Mouse (Mus musculus) cerebellum, adult 2 months (tissue): ENCODE data around the gene Slit3. TPM values are rescaled to one million over a fixed set of nuclear protein-coding genes. Genes with fewer than 3 reads are reported as not detected.

Source experiments
- DNase-seq, 2 experiments: peaks; one replicate each; pipeline ENCODE4 v3.0.0; 2021
- H3K27ac ChIP-seq: fragments of 200-500 bp; 2 replicates; pipeline ENCODE4 v1.5.1; 2012; ENCODE audit warnings: low read length, control low read depth, inconsistent platforms; ENCODE audit not compliant: insufficient read depth
- H3K27me3 ChIP-seq: fragments of 200-500 bp; 2 replicates; pipeline ENCODE4 v1.6.1; 2012; ENCODE audit warnings: inconsistent platforms, mild to moderate bottlenecking, low read length, moderate library complexity; ENCODE audit not compliant: control insufficient read depth, insufficient read depth
- H3K4me1 ChIP-seq: fragments of 200-500 bp; 2 replicates; pipeline ENCODE4 v1.6.1; 2011; ENCODE audit warnings: low read length; ENCODE audit not compliant: control insufficient read depth, insufficient read depth
- H3K4me3 ChIP-seq: fragments of 200-500 bp; replicated peaks from 2 replicates; pipeline ENCODE3; 2011; ENCODE audit warnings: mild to moderate bottlenecking, low read depth, low read length, control low read depth; ENCODE audit not compliant: insufficient read depth
- CTCF ChIP-seq: fragments of 200-500 bp; IDR thresholded peaks from 2 replicates; pipeline ENCODE4 v1.5.1; 2011; ENCODE audit warnings: low read depth, mild to moderate bottlenecking, control low read depth, low read length, moderate library complexity, borderline replicate concordance; ENCODE audit not compliant: insufficient read depth
- POLR2A ChIP-seq: fragments of 200-500 bp; IDR thresholded peaks from 2 replicates; pipeline ENCODE4 v1.6.1; 2011; ENCODE audit warnings: low read length, control low read depth, borderline replicate concordance; ENCODE audit not compliant: insufficient read depth
- WGBS: fragments of 180-500 bp; shearing (Covaris S2); methylation state at CpG from one replicate; pipeline ENCODE4 v1.1.7; 2018; 5-methylcytosine and 5-hydroxymethylcytosine counted together
- polyA plus RNA-seq: library from polyadenylated mRNA; depleted of rRNA; stranded (reverse); fragments of >200 nt; gene quantifications from 2 replicates; pipeline ENCODE4 v1.2.3, GENCODE M21; 2012

Gene Slit3
- polyA plus RNA-seq, 1 experiment: 10.0 TPM

GRCm38 (mm10) chr11:35337927-35338819 is 217.1 kb downstream of the Slit3 start:
- WGBS: 38% methylated on average over 19 of the region's 19 CpGs
- H3K27ac ChIP-seq: no peak overlapping the region
- H3K4me3 ChIP-seq: no peak overlapping the region
- peaks cover 32% of the 10 kb centered on the region for H3K4me1 ChIP-seq
- DNase-seq: peak; percentile 27 to 32
- H3K27me3 ChIP-seq: no peaks in the 10 kb centered on the region
- no peak for TF ChIP-seq POLR2A
- TF ChIP-seq CTCF: no peak

DNA sequence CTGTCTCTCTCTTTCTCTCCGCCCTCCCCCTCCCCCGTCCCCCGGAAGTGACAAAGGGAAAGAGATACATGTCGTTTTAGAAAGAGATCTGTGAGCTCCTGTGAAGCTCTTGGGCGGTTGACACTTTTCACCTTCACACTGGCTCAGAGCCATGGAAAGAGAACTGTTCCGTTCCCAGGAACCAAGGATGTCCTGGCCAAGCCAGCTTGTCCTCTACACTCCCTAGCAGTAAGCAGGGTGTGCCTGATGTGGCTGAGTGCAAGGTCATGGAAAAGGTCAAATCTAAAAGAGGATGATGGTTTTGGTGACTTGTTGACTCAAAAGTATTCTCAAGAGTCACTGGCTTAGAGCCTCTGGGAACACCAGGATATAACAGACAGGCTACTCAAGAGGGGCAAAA is 219.7 kb downstream of the Slit3 start:
- no peak for DNase-seq
- TF ChIP-seq POLR2A (no peak), CTCF (no peak)
- Histone ChIP-seq H3K4me3 (no peak overlapping the region), H3K4me1 (peaks cover 35% of the 10 kb centered on the region), H3K27me3 (no peaks in the 10 kb centered on the region), H3K27ac (no peak overlapping the region)
- WGBS: 64% methylated on average over 6 of the region's 6 CpGs

GRCm38 (mm10) chr11:35342486-35342885 is 221.5 kb downstream of the Slit3 start:
- WGBS: 94% methylated on average over 5 of the region's 5 CpGs

DNA sequence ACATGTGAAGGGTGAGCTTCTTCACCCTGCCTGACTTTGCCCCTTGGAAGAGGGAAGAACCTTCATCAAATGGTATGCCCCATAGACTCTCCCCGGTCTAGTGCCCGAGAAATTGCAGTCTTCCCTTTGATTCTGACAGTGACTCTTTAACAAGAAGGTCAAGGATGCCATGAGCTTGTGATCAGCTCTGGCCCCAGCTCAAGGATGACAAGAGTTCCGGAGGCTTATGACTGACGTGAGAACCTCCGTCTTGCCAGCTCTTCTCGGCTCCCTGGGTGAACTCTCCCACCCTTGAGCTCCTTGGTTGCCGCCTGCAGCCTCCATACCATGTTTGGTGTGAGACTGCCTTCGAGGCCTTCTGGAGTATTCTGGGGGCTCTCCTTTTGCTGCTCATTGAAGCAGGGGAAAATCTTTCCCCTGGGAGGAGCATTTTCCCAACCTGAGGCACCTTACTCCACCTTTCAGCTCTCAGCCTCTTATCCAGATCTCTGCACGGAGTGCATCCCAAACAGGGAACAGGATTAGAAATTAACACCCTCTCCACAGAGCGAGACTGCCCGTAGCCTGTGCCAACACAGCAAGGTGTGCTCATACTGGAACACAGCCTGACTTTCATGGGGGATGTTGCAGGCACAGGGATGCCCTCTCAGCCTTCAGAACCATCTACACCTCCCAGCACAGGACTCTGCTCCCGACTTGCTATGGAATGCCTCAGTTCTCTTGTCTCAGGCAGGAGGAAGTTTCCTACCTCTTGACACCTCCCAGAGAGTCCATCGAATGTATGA is 224.9 kb downstream of the Slit3 start:
- H3K27me3 ChIP-seq: no peaks in the 10 kb centered on the region
- DNase-seq: peak; percentile 49 to 56
- H3K4me3 ChIP-seq: no peak overlapping the region
- 42% methylated on average over 13 of the region's 13 CpGs for WGBS
- no peak overlapping the region for H3K27ac ChIP-seq
- TF ChIP-seq POLR2A: no peak
- TF ChIP-seq CTCF: no peak
- peaks cover 10% of the 10 kb centered on the region for H3K4me1 ChIP-seq

More at GRCm38 (mm10) chr11:35342486-35342885, 221.5 kb downstream of the Slit3 start:
- H3K27ac ChIP-seq: no peak overlapping the region
- no peak for DNase-seq
- H3K4me1 ChIP-seq: peaks cover 25% of the 10 kb centered on the region
- no peaks in the 10 kb centered on the region for H3K27me3 ChIP-seq
- no peak overlapping the region for H3K4me3 ChIP-seq
- TF ChIP-seq CTCF (no peak), POLR2A (no peak)

DNA sequence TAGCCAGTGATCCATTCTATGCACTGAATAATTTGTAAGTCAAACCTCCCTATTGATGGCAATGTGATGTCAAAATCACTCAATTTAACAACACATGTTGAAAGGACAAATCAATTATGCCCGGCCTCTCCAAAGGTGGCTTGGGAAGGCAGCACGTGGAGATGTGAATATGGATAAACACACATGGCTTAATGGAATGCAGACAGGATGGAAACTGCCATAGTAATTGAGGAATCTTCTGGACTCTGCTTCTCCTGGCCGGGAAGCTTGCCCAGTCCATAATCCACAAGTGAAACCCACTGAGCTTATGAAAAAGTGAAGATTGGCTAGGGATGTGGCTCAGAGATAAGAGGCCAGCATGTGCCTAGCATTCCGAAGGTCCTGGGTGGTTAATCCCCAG is 227.1 kb downstream of the Slit3 start:
- no peak for TF ChIP-seq CTCF
- no peak for TF ChIP-seq POLR2A
- 51% methylated on average over 4 of the region's 4 CpGs for WGBS
- no peak for DNase-seq
- H3K27ac ChIP-seq: no peak overlapping the region
- H3K27me3 ChIP-seq: no peaks in the 10 kb centered on the region
- no peak overlapping the region for H3K4me3 ChIP-seq
- H3K4me1 ChIP-seq: peaks cover 10% of the 10 kb centered on the region

DNA sequence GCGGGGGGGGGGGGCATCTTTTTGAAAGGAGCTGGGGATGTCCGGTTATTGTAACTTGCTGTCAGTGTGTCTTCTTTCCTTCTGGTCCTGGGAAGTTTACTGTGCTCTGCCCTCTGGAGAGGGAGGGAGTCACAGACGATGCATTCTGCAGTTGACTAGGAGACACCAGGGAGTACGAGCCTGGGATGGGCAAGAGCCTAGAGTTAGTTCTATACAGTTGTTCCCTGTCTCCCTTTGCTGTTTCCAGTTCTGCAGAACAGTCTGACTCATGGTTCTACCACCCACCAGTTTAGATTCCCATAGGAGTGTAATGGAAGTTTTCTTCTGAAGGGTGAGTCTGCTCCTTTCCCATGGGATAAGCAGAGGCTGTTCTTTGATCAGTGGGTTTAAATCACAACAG is 229.9 kb downstream of the Slit3 start:
- Histone ChIP-seq H3K27ac (no peak overlapping the region), H3K27me3 (no peaks in the 10 kb centered on the region), H3K4me3 (no peak overlapping the region), H3K4me1 (peaks cover 5% of the 10 kb centered on the region; the same call in 1 of the 2 replicates)
- no peak for DNase-seq
- 71% methylated on average over 4 of the region's 4 CpGs for WGBS
- TF ChIP-seq POLR2A (no peak), CTCF (no peak)

DNA sequence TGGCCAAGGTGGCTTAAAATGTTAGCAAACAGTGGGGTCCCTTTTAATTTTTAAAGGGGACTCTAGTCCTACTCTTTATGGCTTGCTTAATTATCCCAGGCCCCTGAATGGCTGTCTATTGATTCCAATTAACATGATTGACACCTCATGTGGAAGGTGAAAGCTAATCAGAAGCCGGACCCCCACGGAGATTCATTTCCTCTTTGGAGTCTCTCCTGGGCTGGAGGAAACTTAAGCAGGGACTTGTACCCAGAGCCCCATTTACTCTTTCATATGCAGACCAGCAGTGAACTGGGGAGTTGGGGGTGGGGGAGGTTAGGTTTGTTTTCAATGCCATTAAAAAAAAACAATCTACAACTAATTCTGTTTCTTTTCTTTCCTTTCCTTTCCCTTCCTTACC is 230.4 kb downstream of the Slit3 start:
- DNase-seq: no peak
- TF ChIP-seq CTCF (no peak), POLR2A (no peak)
- H3K4me3 ChIP-seq: no peak overlapping the region
- no peaks in the 10 kb centered on the region for H3K27me3 ChIP-seq
- H3K4me1 ChIP-seq: peaks cover 1% of the 10 kb centered on the region; the same call in 1 of the 2 replicates
- no peak overlapping the region for H3K27ac ChIP-seq
- 57% methylated on average over 2 of the region's 2 CpGs for WGBS

GRCm38 (mm10) chr11:35355811-35356210 is 234.8 kb downstream of the Slit3 start:
- WGBS: 90% methylated on average over 4 of the region's 4 CpGs
- Histone ChIP-seq H3K4me3 (no peak overlapping the region), H3K27me3 (no peaks in the 10 kb centered on the region), H3K4me1 (no peaks in the 10 kb centered on the region), H3K27ac (no peak overlapping the region)
- TF ChIP-seq POLR2A (no peak), CTCF (no peak)
- no peak for DNase-seq
